Mouse (Mus musculus): Measurements from ENCODE around the gene H2-DMb1.
"Not testable (repeated sequence)": the region's sequence is repeated elsewhere in the genome, so short reads cannot be mapped to it uniquely, and the experiment has no call there.

H2-DMb1 gene

DNA sequence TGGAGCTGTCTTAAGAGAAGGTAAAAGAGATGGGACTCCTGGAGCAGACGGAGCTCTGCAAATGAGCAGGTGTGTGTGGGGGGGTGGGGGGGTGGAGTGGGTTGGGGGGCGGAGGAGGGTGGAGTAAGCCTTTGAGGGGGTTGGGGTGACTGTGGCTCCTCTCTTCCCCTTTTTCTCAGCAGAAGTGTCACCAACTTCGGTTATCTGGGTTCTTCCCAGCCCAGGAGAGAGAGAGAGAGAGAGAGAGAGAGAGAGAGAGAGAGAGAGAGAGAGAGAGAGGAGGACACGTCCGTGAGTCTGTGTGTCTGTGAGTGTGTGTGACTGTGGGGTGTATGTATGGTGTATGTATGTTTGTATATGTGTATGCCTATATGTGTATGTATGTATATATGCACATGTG lies 9.4 kb upstream of the H2-DMb1 start:
- no peak for DNase-seq (ENCODE audit: low spot score in 2 of 2)

DNA sequence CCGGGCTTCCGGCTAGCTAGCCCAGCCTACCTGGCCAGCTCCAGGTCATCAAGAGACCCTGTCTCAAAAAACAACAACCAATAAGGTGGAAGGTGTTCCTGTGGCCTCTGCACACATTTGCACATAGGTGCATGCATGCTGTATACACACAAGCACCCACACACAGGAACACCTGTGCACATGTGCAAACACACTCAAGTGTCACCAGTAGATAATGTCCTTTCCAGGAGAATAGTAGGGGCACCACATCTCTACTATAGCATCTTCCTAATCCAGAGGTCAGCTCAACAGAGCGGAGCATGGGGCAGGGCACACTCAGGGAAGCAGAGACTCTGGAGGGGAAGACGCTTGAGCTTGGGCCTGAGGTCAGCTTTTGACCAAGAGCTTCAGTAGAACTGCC lies 8.7 kb upstream of the H2-DMb1 start:
- DNase-seq (ENCODE audit: low spot score in 2 of 2) = not testable (repeated sequence)

DNA sequence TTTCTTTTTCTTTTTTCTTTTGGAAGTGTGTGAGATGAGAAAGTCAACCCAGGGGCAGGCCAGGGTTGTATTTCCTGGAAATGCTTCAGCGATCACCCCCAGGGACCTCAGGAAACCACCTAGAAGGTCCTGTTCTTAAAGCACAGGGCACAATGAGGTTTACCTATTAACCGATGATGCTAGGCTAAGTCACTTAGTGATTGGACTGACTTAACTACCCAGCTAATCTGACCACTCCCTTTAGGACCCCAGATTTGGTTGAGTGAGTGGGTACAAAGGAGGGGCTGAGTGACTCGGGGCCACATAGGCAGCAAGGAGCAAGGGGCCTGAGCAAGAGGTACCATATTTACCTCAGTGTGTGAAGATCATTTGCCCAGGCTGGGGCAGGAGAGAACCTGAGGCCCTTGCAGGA lies 7.9 kb upstream of the H2-DMb1 start:
- DNase-seq (ENCODE audit: low spot score in 2 of 2) = peak in 1 of 2 experiments; percentile 84

DNA sequence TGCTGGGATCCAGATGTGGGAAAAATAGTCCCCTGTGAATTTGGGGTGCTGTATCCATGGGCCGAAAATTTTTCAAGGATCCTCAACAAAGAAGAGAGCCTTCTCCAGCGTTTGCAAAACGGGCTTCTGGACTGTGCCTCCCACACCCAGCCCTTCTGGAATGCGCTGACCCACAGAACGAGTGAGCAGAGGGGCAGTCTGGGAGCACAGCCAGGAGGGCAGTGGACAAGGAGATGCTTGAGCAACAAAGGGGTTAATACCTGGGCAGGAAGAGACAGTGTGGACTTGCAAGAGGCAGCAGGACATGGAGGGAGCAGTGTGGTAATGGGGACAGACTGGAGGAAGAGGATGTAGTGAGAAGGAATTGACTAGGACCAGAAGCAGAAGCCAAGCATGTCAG lies 2.7 kb downstream of the H2-DMb1 start:
- DNase-seq (ENCODE audit: low spot score in 2 of 2) = no peak

DNA sequence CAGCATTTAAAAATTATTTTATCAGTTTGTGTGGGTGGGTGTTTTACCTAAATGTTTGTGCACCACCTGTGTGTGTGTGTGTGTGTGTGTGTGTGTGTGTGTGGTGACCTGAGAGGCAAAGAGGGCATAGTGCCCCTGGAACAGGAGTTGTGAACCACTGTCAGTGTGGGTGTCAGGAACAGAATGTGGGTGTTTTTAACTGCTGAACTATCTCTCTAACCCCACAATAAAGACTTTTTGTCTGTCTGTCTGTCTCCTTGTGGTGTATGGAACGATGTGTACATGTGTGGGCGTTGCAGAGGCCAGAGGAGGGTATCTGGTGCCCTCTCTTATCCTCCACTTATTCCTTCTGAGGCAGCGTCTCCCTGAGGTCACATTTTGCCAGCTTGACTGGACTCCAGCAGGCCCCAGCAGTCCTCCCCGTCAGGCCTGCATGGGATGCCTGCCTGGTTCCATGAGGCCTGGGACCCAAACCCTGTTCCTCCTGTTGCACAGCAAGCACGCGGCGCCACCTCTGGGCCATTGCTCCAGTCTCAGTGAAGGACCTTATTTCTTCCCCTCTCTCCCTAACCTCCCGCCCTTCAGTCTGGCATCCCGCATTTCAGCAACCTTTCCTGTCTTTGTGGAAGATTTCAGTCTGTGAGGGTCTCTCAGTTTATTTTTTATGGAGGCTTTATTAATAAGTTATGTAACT lies 11.5 kb downstream of the H2-DMb1 start:
- peak in 1 of 2 experiments; percentile 29 for DNase-seq (ENCODE audit: low spot score in 2 of 2)

DNA sequence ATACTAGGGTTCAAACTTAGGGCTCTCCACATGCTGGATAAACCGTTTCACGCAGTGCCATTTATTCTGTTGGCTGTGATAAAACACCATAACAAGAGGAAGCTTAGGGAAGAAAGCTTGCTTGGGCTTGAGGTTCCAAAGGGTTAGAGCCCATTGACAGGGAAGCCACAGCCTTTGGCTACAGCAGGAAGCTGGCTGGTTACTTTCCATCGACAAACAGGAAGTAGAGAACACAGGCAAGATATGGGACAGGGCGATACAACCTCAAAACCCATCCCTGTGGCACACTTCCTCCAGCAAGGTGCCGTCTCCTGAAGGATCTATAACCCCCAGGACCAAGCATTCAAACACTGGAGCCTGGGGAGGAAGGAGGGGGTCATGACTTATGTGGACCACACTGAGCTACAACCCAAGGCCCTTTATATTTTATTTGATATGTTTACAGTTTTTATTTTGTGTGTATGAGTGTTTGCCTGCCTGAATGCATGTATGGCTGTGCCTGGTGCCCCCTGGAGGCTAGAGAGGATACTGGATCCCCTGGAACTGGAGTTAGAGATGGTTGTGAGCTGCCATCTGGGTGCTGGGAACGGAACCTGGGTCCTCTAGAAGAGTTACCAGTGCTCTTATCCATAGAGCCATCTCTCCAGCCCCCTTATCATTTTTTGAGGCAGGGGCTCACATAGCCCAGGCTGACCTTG lies 12.3 kb downstream of the H2-DMb1 start:
- DNase-seq (ENCODE audit: low spot score in 2 of 2) = peak in 1 of 2 experiments; percentile 42

DNA sequence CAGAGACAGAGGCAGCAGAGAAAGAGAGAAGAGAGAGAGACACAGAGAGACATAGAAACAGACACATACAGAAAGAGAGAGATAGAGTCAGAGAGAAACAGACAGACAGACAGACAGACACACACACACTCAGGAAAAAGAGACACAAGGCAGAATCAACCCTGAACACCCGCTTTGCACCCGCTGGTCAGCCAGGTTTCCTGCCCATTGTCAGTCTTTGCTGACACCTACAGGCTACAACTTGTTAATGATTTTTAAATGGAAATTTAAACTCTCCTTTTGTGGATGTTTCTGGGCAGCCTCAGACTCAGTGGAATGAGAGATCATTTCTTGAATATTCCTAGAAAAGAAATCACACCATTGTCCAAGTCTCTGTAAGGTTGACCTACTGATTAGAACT lies 16.4 kb downstream of the H2-DMb1 start:
- DNase-seq (ENCODE audit: low spot score in 2 of 2) = peak; percentile 60 to 71

DNA sequence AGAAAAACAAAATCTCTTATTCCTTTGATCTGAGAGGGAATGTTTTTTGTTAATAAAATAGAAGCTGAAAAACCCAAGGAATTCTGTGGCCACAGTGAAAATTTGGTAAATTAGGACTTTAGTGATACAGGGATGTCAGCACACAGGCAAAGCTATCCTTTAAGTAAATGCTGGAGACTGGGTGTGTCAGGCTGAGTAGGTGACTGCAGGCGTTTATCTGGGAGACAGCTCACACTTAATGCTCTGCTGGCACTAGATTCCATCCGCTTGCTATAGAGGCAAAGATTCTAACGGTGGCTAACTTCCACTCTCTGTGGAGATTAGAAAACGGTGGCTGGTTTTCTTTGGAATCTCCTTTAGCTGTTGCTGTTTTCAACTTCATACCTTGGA lies 17.6 kb downstream of the H2-DMb1 start:
- DNase-seq (ENCODE audit: low spot score in 2 of 2) = no peak

DNA sequence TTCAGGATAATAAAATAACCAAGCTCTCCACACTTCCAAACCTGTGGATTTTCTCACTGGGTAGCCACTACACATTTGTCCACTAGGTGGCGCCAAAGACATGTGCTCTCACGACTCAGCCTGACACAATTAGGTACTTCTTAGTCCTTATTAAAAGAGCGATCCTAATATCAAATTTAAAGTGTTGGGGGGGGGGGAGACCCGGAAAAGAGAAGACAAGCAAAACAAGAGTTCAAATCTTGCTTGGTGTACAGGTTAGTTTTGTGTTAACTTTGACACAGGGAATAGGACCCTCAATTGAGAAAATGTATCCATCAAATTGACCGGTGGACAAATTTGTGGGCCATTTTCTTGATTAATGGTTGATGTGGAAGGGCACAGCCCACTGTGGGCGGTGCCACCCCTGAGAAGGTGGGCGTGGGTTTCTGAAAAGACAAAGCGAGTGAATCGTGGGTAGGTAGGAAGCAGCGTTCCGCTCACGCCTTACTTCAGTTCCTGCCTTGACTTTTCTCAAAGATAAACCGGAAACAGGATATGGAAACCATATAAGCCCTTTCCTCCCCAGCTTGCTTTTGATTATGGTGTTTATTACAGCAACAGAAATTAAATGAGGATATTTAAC lies 18.1 kb downstream of the H2-DMb1 start:
- peak; percentile 79 to 89 for DNase-seq (ENCODE audit: low spot score in 2 of 2)

DNA sequence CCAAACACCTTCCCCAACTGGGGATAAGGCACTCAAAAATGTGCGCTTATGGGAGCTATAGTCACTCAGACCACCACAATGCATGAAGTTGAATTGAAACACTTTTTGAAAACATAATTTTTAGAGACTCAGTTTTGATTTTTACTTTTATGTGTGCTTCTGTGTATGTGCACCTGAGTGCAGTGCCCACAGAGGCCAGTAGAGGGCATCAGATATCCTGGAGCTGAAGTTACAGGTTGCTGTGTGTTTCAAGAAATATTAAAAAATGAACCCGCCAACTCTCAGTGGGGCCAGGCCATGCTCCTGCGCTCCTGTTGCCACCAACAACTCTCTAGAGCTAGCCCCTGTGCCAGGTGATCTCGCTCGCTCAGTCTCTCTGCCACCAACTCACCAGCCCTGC lies 19.7 kb downstream of the H2-DMb1 start:
- no peak for DNase-seq (ENCODE audit: low spot score in 2 of 2)

DNA sequence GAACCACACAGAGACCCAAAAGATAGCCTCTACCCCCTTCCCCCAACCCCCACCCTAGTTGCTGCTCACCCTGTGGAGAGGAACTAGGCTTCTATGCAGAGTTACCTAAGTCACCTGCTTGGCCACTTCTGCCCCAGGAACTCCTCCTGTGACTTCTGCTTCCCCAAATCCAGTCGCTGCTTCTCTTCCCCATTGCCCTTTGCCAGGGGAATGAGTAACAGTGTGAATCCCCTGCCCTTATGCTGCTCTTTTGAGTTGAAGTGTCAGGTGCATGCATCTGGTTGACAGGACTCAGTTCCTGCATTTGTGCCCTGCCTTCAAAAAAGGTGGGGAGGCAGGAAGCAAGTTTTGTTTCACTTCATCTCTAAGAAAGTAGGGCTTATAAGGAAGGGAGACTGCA lies 21.2 kb downstream of the H2-DMb1 start:
- DNase-seq (ENCODE audit: low spot score in 2 of 2) = peak in 1 of 2 experiments; percentile 40

DNA sequence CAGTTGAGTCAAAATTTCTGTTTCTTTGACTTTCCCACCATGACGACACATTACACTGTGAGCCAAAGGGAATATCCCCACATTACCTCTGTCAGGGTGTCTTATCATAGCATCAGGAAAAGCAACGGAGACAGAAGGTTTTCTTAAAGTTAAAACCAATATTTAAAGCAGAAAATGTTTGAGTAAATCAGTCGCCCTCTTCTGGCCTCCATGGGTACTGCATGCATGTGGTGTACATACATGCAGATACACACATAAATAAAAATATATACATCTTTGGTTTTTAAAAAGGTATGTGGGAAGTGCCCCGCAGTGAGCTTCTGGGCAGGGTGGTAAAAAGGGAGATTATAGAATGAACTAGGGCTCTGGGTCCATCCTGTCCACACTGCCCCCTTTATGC lies 24.3 kb downstream of the H2-DMb1 start:
- peak in 1 of 2 experiments; percentile 39 for DNase-seq (ENCODE audit: low spot score in 2 of 2)

DNA sequence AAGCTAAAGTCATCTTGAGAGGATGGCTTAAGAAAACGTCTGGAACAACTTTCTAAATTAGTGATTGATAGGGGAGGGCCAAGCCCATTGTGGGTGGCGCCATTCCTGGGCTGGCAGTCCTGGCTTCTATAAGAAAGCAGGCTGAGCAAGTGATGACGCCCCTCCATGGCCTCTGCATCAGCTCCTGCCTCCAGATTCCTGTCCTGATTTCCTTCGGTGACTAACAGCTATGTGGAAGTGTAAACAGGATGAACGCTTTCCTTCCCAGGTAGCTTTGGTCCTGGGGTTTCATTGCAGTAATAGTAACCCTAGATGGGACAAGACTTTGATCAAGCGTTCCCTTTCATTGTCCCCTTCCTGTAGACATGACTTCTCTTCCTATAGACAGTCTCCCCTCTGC lies 26.1 kb downstream of the H2-DMb1 start:
- DNase-seq (ENCODE audit: low spot score in 2 of 2) = no peak

DNA sequence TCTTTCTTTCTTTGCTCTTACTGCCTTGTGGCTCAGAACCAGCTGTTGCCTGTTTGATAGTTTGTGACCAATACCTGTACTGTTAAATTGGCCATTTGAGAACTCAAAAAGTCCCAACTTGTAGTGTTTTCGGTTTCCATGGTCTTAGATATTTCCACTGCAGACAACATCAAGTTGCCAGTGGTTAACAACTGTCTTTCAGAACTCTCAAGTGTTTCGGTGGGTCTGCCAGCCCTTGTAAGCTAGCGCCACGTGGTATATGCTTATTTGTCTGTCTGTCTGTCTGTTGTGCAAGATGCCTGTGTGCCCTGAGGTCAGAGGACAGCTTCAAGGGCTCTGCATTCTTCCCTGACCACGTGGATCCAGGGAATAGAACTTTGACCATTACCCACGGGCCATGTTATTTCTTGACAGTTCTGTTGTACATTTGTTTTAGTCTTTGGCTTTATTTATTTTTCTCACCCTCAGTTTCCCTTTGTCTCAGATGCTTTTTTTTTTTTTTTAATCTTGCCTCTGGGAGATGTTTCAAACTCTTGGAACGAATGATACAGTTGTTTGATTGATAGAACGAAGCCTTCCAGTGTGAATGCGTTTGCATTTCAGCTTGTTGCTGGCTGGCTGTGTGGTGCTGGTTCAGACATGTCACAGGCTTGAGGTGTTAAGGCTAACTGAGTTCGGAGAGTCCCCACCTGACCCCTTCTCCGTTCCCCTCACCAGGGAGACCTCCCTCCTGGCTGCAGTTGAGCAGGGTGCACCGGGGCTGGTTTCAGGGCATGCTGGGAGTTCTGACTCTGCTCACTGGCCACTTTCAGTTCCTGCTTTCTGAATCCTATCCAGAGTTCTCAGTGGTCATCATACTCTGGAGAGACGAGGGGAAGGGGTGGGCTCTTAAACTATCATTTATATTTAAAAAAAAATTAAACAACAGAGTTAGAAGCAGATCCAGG lies 27.3 kb downstream of the H2-DMb1 start:
- peak; percentile 28 to 60 for DNase-seq (ENCODE audit: low spot score in 2 of 2)

DNA sequence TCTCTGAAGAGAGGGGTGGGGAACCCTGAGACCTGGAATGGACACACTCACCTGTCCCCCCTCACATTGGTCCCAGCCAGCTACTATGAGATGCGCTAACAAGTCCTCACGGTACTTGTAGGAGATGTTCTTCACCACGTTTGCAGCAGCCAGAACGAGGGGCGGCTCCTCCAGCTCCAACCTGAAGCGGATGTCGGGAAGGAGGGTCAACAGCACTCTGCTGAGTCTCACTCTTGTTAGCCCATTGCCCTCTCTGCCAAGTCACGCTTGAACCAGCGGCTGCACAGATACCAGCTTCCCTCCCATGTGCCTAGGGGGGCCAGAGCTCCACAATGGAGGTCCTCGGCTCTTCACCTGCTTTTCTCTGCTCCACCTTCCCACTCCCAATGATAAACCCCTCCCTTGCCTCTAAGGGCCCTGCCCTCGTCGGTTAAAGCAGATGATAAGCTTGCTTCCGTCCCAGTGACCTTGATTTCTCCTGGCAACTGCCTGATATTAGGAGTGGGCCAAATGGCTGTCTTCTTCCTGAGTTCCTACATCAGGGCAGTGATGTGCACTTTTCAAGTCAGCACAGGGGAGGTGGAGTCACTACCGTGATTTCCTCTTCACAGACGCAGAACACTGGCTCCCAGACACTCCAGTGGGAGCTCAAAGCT lies 30.8 kb downstream of the H2-DMb1 start:
- DNase-seq (ENCODE audit: low spot score in 2 of 2) = no peak

DNA sequence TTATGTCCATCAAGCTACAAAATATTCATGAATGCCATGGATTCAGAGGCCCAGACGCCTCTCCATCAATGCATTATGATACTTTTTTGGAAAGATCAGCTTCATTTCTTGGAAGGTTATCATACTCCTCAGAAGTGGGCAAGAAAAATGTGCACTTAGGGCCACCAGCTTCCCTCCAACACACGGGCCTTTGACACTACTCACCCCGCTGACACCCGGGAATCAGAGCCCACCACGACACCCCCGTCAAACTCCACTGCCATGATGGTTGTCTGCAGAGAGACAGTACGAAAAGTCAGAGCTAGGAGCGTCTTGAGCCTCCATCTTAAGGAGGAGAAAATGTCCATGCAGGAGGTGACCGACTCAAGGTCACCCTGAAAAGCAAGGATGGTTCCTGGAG lies 32.7 kb downstream of the H2-DMb1 start:
- no peak for DNase-seq (ENCODE audit: low spot score in 2 of 2)

DNA sequence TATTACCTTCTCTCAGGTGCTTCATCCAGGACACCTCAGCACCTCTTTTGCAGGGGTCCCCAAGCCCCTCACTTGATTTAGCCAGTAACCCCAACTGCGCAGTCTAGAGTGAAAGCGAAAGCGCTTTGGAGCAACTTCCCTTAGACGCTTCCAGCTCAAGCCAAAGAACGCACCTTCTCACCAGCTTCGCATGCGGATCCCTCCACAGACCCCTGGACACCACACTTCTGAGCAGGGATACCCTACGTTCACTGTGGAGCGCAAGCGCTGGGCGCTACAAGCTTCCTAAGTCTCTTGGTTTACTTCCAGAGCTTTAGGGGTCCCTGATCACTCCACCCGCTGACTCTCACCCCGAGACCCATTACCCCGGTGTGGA lies 34.0 kb downstream of the H2-DMb1 start:
- no peak for DNase-seq (ENCODE audit: low spot score in 2 of 2)

DNA sequence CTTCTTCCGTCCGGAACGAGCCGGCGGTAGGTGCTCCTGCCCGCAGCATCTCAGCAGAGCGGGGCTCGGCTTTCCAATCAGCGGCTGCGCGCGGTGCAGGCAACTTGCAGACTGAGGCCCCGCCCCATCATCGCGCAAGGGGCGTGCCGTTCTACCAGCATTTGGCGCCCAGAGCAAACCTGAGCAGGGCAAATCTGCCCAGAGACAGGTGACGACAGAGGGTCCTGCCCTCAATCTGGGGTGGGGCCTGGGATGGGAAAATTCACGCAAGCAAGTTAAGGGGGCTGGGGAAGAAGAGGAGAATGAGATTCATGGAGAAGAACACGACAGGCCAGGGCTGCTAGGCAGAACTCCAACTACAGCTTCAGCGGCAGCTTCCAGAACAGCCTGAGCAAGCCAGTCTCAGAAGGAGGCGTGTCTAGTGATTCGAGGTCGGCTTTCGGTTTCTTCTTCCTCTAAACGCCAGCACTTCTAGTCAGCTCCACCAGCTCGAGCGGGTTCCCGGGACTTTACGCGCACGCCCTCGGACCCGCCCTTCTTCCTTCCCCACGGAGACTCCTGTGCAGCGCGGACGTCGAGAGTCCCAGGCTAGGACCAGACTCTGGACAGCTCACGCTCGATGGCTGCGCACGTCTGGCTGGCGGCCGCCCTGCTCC lies 34.5 kb downstream of the H2-DMb1 start, which contains the start of the genes Tap1 and Psmb9:
Tap1 (plus strand) TSS at position 293 of the 656 bp plus-strand sequence.
Psmb9 (minus strand) TSS at position 504 of the 656 bp plus-strand sequence.
- peak; percentile 98 for DNase-seq (ENCODE audit: low spot score in 2 of 2)

DNA sequence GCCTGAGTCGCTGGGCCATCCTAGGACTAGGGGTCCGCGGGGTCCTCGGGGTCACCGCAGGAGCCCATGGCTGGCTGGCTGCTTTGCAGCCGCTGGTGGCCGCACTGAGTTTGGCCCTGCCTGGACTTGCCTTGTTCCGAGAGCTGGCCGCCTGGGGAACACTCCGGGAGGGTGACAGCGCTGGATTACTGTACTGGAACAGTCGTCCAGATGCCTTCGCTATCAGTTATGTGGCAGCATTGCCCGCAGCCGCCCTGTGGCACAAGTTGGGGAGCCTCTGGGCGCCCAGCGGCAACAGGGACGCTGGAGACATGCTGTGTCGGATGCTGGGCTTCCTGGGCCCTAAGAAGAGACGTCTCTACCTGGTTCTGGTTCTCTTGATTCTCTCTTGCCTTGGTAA lies 35.1 kb downstream of the H2-DMb1 start:
- peak in 1 of 2 experiments; percentile 22 for DNase-seq (ENCODE audit: low spot score in 2 of 2)

DNA sequence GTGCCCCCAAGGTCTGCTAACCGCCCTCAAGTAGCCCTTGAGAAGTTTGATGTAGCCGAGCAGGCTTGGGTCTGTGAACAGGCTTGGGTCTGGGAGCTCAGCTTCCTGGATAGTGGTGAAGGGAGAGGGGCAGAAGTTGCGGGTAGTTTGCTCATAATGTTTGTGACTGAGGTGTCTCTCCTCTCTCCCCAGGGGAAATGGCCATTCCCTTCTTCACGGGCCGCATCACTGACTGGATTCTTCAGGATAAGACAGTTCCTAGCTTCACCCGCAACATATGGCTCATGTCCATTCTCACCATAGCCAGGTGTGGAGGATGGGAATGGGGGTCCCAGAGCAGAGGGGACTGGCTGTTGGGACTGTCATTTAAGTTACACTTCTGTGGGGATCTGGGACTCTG lies 36.1 kb downstream of the H2-DMb1 start:
- DNase-seq (ENCODE audit: low spot score in 2 of 2) = no peak

DNA sequence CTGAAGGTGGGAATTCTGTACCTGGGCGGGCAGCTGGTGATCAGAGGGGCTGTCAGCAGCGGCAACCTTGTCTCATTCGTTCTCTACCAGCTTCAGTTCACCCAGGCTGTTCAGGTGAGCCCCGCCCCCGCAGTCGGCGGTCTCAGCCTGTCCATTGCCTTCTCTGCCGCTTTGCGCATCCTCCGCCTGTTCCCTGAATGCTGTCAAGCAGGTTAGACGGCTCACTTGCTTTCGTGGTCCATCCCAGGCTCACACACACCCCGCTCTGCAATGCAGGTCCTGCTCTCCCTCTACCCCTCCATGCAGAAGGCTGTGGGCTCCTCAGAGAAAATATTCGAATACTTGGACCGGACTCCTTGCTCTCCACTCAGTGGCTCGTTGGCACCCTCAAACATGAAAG lies 40.0 kb downstream of the H2-DMb1 start:
- DNase-seq (ENCODE audit: low spot score in 2 of 2) = no peak

Data from natural killer cell, adult 2 months (primary cell).